Mouse (Mus musculus) midbrain, embryonic 12.5 days (tissue): ENCODE data around the gene Atp8b4. TPM values are rescaled to one million over a fixed set of nuclear protein-coding genes. Genes with fewer than 3 reads are reported as not detected.

Experiments
- ATAC-seq: fragments of 200-750 bp; cut with Nextera tagmentation; 2 replicates; pipeline ENCODE4 v1.8.0; 2017; ENCODE audit warnings: low read depth, moderate TSS enrichment, moderate library complexity; ENCODE audit not compliant: low FRiP score
- H3K27ac ChIP-seq: fragments of 300-500 bp; sonication (generic); replicated peaks from 2 replicates; pipeline ENCODE4 v1.5.1; 2016; ENCODE audit warnings: mild to moderate bottlenecking
- H3K27me3 ChIP-seq: fragments of 300-500 bp; sonication (generic); 2 replicates; pipeline ENCODE4 v1.6.1; 2016; ENCODE audit warnings: mild to moderate bottlenecking
- H3K36me3 ChIP-seq: fragments of 300-500 bp; sonication (generic); 2 replicates; pipeline ENCODE4 v1.6.1; 2016
- H3K4me1 ChIP-seq: fragments of 300-500 bp; sonication (generic); 2 replicates; pipeline ENCODE4 v1.6.1; 2016
- H3K4me2 ChIP-seq: fragments of 300-500 bp; sonication (generic); replicated peaks from 2 replicates; pipeline ENCODE4 v1.6.1; 2016; ENCODE audit warnings: mild to moderate bottlenecking, moderate library complexity
- H3K4me3 ChIP-seq: fragments of 300-500 bp; sonication (generic); 2 replicates; pipeline ENCODE4 v1.5.1; 2016; ENCODE audit warnings: mild to moderate bottlenecking
- H3K9ac ChIP-seq: fragments of 300-500 bp; sonication (generic); replicated peaks from 2 replicates; pipeline ENCODE4 v1.6.1; 2016; ENCODE audit warnings: mild to moderate bottlenecking, moderate library complexity
- H3K9me3 ChIP-seq: fragments of 300-500 bp; sonication (generic); 2 replicates; pipeline ENCODE4 v1.6.1; 2016; ENCODE audit warnings: mild to moderate bottlenecking
- WGBS: fragments of 180-500 bp; shearing (Covaris S2); methylation state at CpG from one replicate; pipeline ENCODE4 v1.1.7; 2016; 5-methylcytosine and 5-hydroxymethylcytosine counted together
- polyA plus RNA-seq: library from polyadenylated mRNA; unstranded; fragments of >200 nt; fragmentation: Nextera tagmentation; extraction: Ambion mirVana; gene quantifications from 2 replicates; pipeline ENCODE4 v1.2.1, GENCODE M21; 2016

Atp8b4 gene
- polyA plus RNA-seq, 1 experiment from 2014 or later = 0.09 TPM

DNA sequence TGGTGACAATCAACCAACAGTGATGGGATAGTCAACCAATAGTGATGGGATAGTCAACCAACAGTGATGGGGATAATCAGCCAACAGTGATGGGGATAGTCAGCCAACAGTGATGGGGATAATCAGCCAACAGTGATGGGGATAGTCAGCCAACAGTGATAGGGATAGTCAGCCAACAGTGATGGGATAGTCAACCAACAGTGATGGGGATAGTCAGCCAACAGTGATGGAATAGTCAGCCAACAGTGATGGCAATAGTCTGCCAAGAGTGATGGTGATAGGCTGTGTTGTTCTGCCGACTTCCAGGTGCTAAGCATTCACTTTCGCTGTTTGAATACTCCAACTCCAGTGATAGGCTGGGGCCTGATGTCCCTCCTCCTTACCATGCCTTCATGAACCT is 79.6 kb downstream of the Atp8b4 start:
- H3K27me3 ChIP-seq = no peaks in the 10 kb centered on the region
- no peaks in the 10 kb centered on the region for H3K4me1 ChIP-seq
- 97% methylated on average over 2 of the region's 2 CpGs for WGBS
- no peak overlapping the region for H3K27ac ChIP-seq
- ATAC-seq = no peak
- no peaks in the 10 kb centered on the region for H3K9me3 ChIP-seq
- no peaks in the 10 kb centered on the region for H3K36me3 ChIP-seq
- H3K4me3 ChIP-seq = no peak overlapping the region
- H3K4me2 ChIP-seq = no peak overlapping the region
- no peak overlapping the region for H3K9ac ChIP-seq

DNA sequence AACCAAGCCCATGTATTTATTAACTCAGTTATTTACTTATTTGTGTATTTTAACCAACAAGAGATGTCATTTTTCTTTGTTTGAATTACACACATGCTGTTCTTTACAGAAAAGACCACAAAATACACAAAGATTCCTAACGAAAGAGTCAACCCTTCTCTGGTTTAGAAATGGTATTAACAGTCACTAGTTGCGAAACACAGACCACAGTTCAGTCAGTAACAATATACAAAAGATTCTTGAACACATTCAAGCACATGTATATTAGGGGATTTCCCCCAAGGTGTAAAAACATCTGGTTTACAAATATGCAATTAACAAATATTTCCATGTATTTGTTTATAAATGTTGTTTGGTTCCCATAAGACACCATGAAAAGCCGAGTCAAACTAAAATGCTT is 81.6 kb downstream of the Atp8b4 start:
- Histone ChIP-seq H3K4me2 (no peak overlapping the region), H3K4me3 (no peak overlapping the region), H3K9ac (no peak overlapping the region), H3K9me3 (no peaks in the 10 kb centered on the region), H3K27me3 (no peaks in the 10 kb centered on the region), H3K27ac (no peak overlapping the region), H3K36me3 (no peaks in the 10 kb centered on the region), H3K4me1 (no peaks in the 10 kb centered on the region)
- ATAC-seq = no peak
- 93% methylated on average over 3 of the region's 3 CpGs for WGBS

DNA sequence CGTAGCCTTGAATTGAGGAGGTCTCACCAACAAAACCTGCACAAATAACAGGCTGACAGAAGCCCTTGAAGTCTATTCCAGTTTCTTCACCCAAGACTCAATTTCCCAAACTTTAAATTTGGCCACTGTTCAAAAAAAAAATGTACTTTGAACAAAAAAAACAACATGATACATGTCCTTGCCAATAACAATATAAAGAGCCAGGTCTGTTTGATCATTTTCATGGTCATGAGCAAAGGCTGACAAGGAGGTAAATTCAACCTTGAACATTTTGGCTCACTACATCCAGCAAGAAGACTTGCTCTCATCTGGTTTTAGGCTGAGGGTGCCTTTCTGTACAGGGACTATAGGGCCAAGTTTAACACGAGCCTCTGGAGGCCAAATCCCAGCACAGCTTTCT is 83.7 kb downstream of the Atp8b4 start:
- no peak overlapping the region for H3K4me3 ChIP-seq
- H3K9me3 ChIP-seq = no peaks in the 10 kb centered on the region
- H3K27ac ChIP-seq = no peak overlapping the region
- H3K4me1 ChIP-seq = no peaks in the 10 kb centered on the region
- no peak overlapping the region for H3K9ac ChIP-seq
- no peak overlapping the region for H3K4me2 ChIP-seq
- WGBS = 85% methylated on average over 2 of the region's 2 CpGs
- H3K36me3 ChIP-seq = no peaks in the 10 kb centered on the region
- H3K27me3 ChIP-seq = no peaks in the 10 kb centered on the region
- ATAC-seq = no peak

DNA sequence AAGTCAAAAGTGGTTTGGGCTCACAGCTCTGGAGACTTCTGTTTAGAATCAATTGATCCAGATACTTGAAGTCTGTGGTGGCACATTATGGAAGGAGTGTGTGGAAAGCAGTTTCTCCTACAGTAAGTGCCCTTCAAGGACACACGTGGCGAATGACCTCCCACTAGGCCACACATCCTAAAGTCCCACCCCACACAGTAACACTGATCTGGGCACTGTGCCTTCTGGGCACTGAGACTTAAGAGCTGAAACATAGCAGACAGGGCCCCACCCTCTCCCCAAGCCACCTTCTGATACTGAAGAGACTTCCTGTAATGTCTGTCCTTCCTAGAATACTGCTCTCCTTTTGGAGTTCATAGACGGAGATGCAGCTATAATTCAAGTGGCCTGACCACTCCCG is 84.5 kb downstream of the Atp8b4 start:
- WGBS = 79% methylated on average over 4 of the region's 4 CpGs
- no peak overlapping the region for H3K4me2 ChIP-seq
- no peaks in the 10 kb centered on the region for H3K4me1 ChIP-seq
- H3K4me3 ChIP-seq = no peak overlapping the region
- H3K36me3 ChIP-seq = no peaks in the 10 kb centered on the region
- no peak overlapping the region for H3K9ac ChIP-seq
- no peak for ATAC-seq
- H3K9me3 ChIP-seq = no peaks in the 10 kb centered on the region
- H3K27ac ChIP-seq = no peak overlapping the region
- H3K27me3 ChIP-seq = no peaks in the 10 kb centered on the region

GRCm38 (mm10) chr2:126412759-126413158 is 87.7 kb downstream of the Atp8b4 start:
- H3K9me3 ChIP-seq = no peaks in the 10 kb centered on the region
- no peaks in the 10 kb centered on the region for H3K27me3 ChIP-seq
- no peak overlapping the region for H3K9ac ChIP-seq
- H3K36me3 ChIP-seq = no peaks in the 10 kb centered on the region
- no peaks in the 10 kb centered on the region for H3K4me1 ChIP-seq
- ATAC-seq = no peak
- H3K27ac ChIP-seq = no peak overlapping the region
- H3K4me3 ChIP-seq = no peak overlapping the region
- H3K4me2 ChIP-seq = no peak overlapping the region

DNA sequence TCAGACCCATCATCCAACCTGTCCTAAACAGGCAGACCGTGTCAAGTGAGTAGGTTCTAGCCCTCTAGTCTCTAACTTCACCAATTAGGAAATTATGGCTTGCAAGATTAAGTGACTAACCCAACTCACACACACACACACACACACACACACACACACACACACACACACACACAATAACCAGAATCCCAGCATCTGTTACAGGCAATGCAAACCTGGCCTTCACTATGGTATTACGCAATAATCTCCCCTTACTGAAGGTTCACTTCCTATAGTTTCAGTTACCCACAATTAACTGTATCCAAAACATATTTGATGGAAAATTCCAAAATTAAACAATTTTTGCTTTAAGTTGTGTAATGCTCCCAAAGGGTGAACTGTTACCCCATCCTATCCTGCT is 101.0 kb downstream of the Atp8b4 start:
- Histone ChIP-seq H3K4me1 (no peaks in the 10 kb centered on the region), H3K27ac (no peak overlapping the region), H3K9ac (no peak overlapping the region), H3K27me3 (no peaks in the 10 kb centered on the region), H3K4me2 (no peak overlapping the region), H3K9me3 (no peaks in the 10 kb centered on the region), H3K36me3 (no peaks in the 10 kb centered on the region), H3K4me3 (no peak overlapping the region)
- ATAC-seq = no peak
- 90% methylated on average over 2 of the region's 2 CpGs for WGBS

GRCm38 (mm10) chr2:126399017-126399416 is 101.5 kb downstream of the Atp8b4 start:
- Histone ChIP-seq H3K27me3 (no peaks in the 10 kb centered on the region), H3K9ac (no peak overlapping the region), H3K9me3 (no peaks in the 10 kb centered on the region), H3K4me2 (no peak overlapping the region), H3K36me3 (no peaks in the 10 kb centered on the region), H3K4me1 (no peaks in the 10 kb centered on the region), H3K27ac (no peak overlapping the region), H3K4me3 (no peak overlapping the region)
- ATAC-seq = no peak
- 73% methylated on average over 2 of the region's 2 CpGs for WGBS

GRCm38 (mm10) chr2:126398216-126398615 is 102.3 kb downstream of the Atp8b4 start:
- Histone ChIP-seq H3K4me3 (no peak overlapping the region), H3K27me3 (no peaks in the 10 kb centered on the region), H3K9me3 (no peaks in the 10 kb centered on the region), H3K9ac (no peak overlapping the region), H3K4me2 (no peak overlapping the region), H3K4me1 (no peaks in the 10 kb centered on the region), H3K36me3 (no peaks in the 10 kb centered on the region), H3K27ac (no peak overlapping the region)
- ATAC-seq = no peak
- 84% methylated on average over 2 of the region's 2 CpGs for WGBS

DNA sequence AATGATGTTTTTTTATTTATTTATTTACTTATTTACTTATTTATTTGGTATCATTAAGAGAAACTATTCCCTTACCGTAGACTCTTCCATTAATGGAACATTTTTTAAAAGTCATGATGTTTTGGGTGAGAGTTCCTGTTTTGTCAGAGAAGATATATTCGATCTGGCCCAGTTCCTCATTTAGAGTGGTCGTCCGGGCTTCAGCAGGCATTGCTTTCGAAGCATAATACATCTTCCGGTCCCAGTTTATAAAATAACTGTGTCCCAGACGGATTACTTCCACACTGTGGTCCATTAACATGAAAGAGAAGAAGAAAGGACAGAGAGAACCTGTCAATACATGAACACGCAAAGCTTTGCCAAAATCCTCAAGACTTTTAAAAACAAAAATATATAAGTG is 103.0 kb downstream of the Atp8b4 start:
- Histone ChIP-seq H3K4me1 (no peaks in the 10 kb centered on the region), H3K27me3 (no peaks in the 10 kb centered on the region), H3K36me3 (no peaks in the 10 kb centered on the region), H3K9me3 (no peaks in the 10 kb centered on the region), H3K4me3 (no peak overlapping the region), H3K4me2 (no peak overlapping the region), H3K27ac (no peak overlapping the region), H3K9ac (no peak overlapping the region)
- ATAC-seq = no peak
- WGBS = 91% methylated on average over 8 of the region's 8 CpGs

DNA sequence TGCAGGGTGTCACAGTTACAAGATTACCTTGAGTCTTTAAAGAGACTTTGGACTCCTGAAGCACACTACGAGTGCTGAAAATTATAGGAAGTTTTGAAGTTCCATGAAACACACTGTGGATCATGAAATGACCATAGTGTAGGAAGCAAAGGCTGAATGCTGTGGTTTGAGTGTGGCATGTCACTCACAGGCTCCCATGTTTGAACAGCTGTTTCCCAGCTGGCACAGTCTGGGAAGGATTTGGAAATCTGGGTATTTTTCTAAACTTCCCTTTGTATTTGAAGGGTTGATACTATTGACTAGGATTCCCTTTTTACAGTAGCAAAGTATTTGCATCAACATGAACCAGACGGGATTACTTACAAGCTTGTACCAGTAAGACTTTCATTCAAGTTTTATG is 105.5 kb downstream of the Atp8b4 start:
- H3K9ac ChIP-seq = no peak overlapping the region
- H3K9me3 ChIP-seq = no peaks in the 10 kb centered on the region
- H3K27ac ChIP-seq = no peak overlapping the region
- H3K4me2 ChIP-seq = no peak overlapping the region
- no peaks in the 10 kb centered on the region for H3K27me3 ChIP-seq
- H3K36me3 ChIP-seq = no peaks in the 10 kb centered on the region
- H3K4me1 ChIP-seq = no peaks in the 10 kb centered on the region
- no peak overlapping the region for H3K4me3 ChIP-seq
- no peak for ATAC-seq
- 70% methylated on average over 2 of the region's 2 CpGs for whole genome bisulfite sequencing

GRCm38 (mm10) chr2:126387458-126388037 is 112.9 kb downstream of the Atp8b4 start:
- H3K4me2 ChIP-seq = no peak overlapping the region
- H3K27me3 ChIP-seq = no peaks in the 10 kb centered on the region
- 92% methylated on average over 8 of the region's 8 CpGs for WGBS
- H3K4me3 ChIP-seq = no peak overlapping the region
- H3K27ac ChIP-seq = no peak overlapping the region
- H3K9me3 ChIP-seq = no peaks in the 10 kb centered on the region
- no peaks in the 10 kb centered on the region for H3K4me1 ChIP-seq
- no peak for ATAC-seq
- no peaks in the 10 kb centered on the region for H3K36me3 ChIP-seq
- H3K9ac ChIP-seq = no peak overlapping the region

GRCm38 (mm10) chr2:126386056-126386455 is 114.4 kb downstream of the Atp8b4 start:
- Histone ChIP-seq H3K4me1 (no peaks in the 10 kb centered on the region), H3K4me2 (no peak overlapping the region), H3K9ac (no peak overlapping the region), H3K27ac (no peak overlapping the region), H3K27me3 (no peaks in the 10 kb centered on the region), H3K4me3 (no peak overlapping the region), H3K36me3 (no peaks in the 10 kb centered on the region), H3K9me3 (no peaks in the 10 kb centered on the region)
- no peak for ATAC-seq

- WGBS = 89% methylated on average over 5 of the region's 5 CpGs
- H3K27me3 ChIP-seq = no peaks in the 10 kb centered on the region
- no peaks in the 10 kb centered on the region for H3K36me3 ChIP-seq
- ATAC-seq = no peak
- no peak overlapping the region for H3K4me3 ChIP-seq
- H3K9me3 ChIP-seq = no peaks in the 10 kb centered on the region
- no peak overlapping the region for H3K4me2 ChIP-seq
- no peaks in the 10 kb centered on the region for H3K4me1 ChIP-seq
- H3K27ac ChIP-seq = no peak overlapping the region
- H3K9ac ChIP-seq = no peak overlapping the region
Observed at GRCm38 (mm10) chr2:126380300-126380699, 120.2 kb downstream of the Atp8b4 start.
